Mouse (Mus musculus) A20 (cell line): ENCODE data around the gene Msantd4.
"Not testable (repeated sequence)": the region's sequence is repeated elsewhere in the genome, so short reads cannot be mapped to it uniquely, and the experiment has no call there.

Experiments used
- DNase-seq: peaks from one replicate; pipeline ENCODE4 v3.0.0-alpha.2; 2011; ENCODE audit warnings: low read depth, low spot score

Msantd4 gene

GRCm38 (mm10) chr9:4375828-4376639, at the start of gene Msantd4:
Gene Msantd4, plus strand, starts transcription at chr9:4376562.
- DNase-seq, result peak; percentile 96

DNA sequence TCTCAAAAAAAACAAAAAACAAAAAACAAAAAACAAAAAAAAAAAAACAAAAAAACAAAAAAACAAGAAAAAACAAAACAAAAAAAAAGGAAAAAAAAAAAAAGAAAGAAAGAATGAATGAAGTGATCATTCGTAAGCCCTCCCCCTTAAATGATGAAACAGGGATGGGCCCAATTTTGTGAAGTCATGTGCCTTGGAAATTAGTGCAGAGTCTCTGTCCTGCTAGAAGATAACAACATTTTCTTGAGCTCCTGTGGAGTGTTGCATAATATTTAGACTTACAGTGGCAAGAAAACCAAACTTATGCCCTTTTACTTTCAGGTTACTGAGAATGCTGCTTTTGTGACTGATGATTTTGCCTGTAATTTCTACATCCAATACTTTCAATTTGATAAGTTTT, 23.2 kb upstream of the Msantd4 start:
- no peak for DNase-seq

DNA sequence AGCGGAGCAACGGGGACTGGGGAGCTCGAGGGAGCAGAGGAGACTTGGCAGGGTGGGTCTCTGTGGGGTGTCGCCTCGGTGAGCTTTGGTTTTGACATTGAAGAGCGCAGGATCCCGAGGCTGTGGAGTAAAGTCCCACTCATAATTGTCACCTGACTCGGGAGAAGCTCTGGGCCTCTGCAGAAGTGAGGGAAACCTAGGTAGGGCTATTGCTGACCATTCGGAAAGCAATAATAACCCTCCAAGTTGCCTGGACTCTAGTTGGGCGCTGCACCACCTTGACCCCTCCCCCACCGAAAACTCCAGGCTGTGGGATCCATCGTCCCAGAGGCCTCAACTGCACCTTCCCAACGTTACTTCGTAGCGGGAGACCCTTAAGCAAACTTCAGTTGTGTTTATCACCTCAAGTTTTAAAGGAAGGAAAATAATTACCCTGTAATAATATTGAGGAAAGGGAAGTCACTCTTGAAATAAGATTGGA, 318 bp downstream of the Msantd4 start:
- no peak for DNase-seq

- not testable (repeated sequence) for DNase-seq
Measured at GRCm38 (mm10) chr9:4400801-4401200, 24.4 kb downstream of the Msantd4 start.
